Mouse (Mus musculus): ENCODE measurements around the gene Postn.

Gene Postn

DNA sequence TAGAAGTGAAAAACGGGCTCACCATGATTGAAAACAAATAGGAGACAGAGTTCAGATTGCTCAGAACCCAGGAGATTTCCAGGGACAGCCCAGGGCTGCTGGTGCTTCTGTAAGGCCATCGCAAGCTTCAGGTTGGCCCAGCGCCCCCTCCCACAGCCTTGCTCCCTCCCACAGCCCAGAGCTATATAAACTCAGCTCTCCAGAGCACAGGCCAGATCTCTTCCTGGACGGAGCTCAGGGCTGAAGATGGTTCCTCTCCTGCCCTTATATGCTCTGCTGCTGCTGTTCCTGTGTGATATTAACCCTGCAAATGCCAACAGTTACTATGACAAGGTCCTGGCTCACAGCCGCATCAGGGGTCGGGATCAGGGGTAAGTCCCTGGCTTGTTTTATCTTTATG is at the start of gene Postn:
Postn (plus strand) TSS at position 213 of the 400 bp plus-strand sequence.
- no peak for DNase-seq (ENCODE audit: low read depth)

DNA sequence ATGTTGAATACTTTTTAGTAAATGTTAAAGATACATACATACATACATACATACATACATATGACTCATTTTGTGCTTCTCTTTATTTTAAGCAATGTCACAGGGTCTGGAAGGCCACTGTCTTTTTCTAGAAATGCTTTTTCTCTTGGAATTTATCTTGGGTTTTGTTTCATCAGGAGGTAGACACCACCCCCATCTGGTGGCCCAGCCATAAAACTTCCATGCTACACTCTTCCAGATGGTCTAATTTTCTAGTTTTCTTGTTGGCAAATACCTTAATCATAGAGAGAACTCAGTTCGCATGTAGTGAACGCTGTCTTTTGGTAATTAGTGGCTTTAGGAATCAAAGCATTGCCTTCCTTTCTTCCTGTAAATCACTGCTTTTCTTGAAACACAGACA is 46.9 kb upstream of the Postn start:
- no peak for DNase-seq (ENCODE audit: low read depth)

DNA sequence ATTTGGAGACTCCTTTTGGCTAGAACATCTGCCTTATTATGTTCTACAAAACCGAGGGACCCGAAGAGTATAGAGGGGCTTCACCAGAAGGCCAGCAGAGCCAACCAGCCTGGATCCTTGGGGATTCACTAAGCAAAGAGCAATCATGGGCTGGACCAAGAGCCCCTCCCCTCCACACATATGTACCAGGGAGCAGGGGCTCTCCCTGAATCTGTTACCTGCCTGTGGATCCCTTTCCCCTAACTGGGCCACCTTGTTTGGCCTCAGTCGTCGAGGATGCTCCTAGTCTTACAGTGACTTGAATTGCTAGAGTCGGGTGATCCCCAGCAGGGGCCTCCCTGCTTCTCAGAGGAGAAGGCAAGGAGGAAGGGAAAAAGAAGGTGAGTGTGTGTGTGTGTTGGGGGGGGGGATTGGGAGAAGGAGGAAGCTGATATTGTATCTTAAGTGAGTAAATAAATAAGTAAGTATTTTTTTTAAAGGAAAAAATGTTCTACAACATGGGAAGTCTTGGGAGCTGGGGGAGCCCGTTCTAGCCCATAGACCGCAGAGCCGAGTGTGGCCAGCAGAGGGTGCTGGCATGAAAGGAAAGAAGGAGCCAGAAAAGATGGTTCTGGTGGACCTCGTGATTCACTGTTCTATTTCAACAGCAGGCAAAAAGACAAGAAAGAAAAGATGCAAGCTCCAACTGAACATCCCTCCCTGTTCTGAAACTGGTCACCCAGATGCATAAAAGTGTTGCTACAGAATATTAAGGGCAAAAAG is 7.8 kb upstream of the Postn start:
- DNase-seq (ENCODE audit: low read depth): no peak

DNA sequence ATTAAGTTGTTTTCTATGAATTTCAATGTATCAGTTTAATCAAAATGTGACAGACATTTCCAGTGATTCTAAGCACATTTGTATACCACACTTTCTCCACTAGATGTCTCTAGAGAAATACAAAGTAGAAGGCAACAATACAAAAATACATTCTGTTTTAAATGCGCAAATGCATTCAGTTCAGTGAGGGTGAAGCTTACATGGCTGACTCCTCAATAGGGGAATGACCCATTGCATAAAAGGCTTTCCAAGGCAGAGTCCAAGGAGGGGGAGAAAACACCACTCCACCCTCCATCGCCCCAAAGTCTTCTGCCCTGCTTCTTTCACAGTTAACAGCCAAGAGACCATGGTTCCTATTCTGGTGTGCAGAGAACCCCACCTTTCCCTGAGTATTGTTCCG is 3.3 kb upstream of the Postn start:
- DNase-seq (ENCODE audit: low read depth): no peak

DNA sequence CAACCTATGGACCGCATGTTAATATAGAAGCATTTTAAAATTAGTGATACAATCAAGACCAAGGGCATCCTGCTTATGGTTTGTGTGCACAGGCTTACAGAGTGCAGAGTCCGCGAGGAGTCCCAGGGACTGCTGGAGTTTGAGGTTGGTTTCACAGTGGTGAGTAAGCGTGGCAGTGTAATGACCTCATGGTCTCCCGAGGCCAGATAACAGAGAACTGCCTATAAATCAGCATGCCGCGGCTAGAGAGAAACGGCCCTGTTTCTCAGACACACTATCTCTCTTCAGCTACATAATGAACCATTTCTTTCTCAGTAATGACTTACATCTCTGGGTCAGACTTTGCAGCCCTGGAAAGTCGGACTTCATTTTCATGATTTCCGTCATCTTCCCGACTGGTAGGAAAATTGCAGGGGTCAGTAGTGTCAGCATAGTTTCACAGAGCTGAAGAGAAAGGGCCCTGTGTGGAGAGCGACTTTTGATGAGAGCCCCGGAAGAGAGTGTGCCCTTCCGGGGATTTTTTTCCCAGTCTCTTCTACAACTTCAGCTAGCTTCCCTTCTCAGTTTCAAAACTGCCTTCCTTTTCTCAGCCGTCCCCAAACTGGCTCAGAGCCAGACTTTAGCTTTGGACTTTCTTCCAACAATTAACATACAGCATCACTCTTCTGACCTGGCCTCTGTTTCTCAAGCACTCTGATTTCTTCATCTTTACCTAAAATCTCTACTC is 2.3 kb upstream of the Postn start:
- DNase-seq (ENCODE audit: low read depth): no peak

DNA sequence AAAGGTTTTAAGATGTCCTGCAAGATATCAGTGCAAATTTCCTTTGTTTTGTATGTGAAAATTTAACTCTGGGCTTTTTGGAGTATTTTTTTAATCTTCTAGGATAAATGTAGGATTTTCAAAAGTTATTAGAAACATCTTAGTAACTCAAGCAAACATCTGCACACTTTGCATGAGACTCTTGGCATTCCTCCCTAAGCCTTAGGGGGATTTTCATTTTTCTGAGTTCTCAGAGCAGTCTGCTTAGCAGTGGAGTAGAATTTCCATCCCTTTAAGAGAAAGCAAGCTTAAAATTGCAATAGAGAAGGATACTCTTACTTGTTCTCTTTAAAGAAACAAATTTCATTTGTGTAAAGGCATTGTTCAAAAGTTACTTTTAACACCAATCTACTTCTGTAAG is 747 bp downstream of the Postn start:
- DNase-seq (ENCODE audit: low read depth): no peak

DNA sequence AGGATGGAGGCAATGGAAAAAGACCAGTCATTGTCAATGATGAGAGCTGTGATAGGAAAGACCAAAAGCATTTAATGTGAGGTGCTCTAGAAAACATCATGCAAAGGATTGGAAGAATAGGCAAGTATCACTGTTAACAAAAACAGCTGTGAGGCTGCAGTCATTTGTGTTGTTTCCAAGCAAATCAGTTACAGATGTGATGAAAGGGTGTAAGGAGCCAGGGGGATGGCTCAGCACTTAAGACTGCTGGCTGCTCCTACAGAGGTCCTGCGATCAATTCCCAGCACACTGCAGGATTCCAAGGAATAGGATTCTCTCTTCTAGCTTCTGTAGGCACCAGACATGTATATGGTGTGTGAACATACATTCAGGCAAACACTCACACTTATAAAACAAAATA is 10.1 kb downstream of the Postn start:
- no peak for DNase-seq (ENCODE audit: low read depth)

DNA sequence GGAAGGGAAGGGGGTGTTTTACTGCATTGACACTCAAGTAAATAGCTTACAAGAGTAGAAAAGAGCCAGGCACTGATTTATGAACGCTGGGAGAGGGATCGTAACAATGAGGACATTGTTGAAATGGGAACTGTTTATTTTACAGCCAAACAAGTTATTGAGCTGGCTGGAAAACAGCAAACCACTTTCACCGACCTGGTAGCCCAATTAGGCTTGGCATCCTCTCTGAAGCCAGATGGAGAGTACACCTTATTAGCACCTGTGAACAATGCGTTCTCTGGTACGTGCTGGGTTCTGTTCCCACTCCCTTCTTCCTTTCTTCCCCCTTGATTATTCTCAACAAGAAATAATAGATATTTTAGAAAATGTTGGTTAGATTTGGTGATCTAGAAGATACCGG is 11.7 kb downstream of the Postn start:
- DNase-seq (ENCODE audit: low read depth): no peak

DNA sequence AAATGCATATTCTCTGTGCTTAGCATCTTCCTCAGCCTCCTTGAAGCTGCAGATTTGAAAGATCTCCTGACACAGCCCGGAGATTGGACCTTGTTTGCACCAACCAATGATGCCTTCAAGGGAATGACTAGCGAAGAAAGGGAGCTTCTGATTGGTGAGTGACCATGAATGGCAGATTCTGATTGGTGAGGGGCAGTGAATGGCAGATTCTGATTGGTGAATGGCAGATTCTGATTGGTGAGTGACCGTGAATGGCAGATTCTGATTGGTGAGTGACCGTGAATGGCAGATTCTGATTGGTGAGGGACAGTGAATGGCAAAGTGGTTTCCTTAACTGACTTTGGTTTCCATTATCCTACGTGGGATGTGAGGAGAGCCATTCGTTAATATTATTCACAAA is 15.1 kb downstream of the Postn start:
- no peak for DNase-seq (ENCODE audit: low read depth)

DNA sequence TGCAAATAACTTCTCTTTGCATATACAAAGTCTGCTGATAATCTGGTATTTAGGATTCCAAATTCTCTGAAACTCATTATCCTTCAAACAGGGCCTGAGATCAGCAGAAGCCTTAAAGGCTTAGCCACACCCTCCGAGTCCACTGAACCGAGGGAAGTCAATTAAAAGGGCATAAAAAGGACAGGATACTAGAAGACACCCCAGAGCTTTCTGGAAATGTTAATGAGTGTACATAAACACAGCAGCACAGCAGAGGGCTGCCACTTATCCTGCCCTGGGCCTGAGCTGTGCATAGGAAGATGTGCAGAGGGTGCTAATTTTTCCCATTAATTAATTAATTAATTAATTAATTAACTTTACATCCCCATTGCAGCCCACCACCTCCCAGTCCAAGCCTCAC is 16.7 kb downstream of the Postn start:
- no peak for DNase-seq (ENCODE audit: low read depth)

DNA sequence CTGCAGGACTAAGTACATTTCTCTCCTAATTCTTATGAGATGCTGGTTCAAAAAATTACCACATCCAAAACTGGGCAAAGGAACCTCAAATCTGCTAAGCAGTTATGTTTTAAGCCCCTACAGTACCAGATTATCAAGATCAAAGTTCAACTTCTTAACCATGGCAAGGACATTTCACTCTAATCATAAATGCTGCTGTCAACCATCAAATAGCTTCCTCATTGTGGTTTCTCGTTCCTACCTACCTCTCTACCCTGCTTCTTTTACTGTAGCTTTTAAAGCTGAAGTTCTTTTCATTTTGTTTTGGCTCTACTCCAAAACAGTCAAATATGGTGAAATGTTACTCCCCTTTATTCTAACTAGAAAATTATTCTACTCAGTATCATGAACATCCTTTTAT is 17.2 kb downstream of the Postn start:
- no peak for DNase-seq (ENCODE audit: low read depth)

DNA sequence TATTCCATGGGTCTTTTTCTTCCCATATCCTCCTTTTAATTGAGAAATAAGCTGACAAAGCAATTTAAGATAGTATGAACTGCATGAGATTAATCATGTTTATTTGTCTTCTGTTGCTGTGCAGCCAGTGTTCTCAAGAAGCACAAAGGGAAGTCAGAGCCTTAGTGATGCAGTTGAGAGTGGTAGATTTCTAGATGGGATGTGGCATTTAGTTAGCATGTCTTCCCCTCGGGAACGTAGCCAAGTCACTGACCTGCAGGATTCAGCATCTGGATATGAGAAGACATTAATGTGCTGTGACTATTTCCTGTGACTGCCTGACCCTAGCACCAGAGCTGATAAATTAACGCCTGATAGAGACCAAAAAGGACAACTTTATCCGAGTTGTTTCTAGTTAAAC is 19.1 kb downstream of the Postn start:
- no peak for DNase-seq (ENCODE audit: low read depth)

DNA sequence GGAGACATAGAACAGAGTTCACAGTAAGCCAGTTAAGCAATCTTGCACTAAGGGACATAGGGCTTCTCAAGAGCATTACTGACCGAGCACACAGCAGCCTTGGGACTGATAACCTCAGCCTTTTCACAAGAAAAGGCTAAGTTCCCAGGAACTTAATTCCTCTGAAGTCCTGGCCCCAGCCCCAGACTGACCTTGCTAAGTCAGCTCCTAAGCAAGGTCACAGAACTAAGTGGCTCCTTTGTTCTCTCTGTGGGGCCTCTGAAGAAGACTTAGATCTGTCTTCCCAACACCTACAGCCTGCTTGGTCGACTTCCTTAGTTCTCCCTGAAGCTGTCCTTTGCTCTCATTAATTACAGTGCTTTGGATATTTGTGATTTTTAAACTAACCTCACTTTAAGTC is 38.4 kb downstream of the Postn start:
- no peak for DNase-seq (ENCODE audit: low read depth)

DNA sequence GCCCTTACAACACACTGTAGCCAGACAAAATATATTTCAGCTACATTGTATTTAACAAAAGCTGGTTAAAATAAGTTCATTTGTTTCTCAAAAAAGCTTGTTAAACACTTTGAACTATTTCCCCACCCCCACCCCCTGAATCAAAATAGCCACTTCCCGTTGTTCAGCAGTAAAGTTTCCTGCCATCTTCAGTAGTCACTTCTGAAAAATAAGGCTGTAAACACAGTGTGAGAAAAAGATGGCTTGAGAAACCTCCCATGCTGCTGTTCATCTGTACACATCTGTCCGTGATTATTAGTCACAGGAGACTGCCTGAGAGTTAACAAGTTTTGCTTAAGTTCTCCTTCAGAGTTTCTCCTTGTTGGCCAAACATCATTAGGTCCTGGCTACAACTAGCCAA is 39.0 kb downstream of the Postn start:
- DNase-seq (ENCODE audit: low read depth): no peak

DNA sequence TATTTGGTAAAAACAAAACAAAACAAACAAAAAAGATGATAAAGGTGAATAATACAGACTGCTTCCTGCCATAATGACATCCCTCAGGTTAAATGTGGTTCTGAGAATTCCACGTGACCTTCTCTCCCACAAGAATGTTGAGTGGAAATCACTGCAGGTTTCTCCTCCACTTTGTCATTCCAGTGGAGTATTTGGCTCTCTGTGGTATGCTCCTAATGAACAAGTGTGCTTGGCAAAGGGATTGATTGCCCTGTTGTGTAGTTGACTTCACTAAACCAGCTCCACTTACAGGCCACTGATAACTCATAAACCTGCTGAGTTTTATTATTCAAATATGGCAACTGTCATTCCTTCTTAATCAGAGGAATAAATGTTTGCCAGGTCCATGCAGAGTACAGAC is 39.7 kb downstream of the Postn start:
- no peak for DNase-seq (ENCODE audit: low read depth)

DNA sequence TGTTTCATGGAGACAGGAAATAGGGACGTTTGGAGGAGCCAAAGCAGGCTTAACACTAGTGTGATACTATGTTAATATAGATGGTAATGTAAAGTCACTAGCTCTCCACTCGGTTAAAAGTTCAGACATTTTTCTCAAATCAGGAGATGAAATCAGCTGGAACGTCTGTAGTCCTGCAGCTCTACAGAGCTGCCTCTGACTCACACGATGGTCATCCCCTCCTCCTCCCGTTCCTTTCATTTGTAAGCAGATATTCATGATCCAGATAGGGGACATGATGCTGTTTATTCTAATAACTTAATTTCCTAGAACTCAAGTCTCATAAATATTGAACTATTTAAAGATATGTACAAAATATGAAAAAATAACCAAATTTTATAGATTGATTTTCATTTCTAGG is 40.8 kb downstream of the Postn start:
- DNase-seq (ENCODE audit: low read depth): no peak

DNA sequence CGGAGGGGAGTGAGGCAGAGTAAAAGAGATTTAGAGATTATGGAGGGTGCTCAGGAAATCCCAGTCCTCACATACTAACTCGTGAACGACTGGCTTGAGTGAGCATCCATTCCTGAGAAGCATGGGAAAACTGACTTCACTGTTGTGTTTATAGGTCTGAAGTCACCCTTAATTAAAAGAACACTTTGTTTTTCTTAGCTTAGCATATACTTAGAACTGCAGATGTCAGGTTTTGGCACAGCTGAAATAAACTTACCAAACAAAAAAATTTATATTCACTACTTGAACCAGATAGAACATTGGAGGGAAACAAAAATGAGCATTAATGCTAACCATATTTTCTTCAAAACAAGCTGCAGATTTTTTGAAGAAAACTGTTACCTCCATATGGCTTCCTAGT is 42.9 kb downstream of the Postn start:
- no peak for DNase-seq (ENCODE audit: low read depth)

DNA sequence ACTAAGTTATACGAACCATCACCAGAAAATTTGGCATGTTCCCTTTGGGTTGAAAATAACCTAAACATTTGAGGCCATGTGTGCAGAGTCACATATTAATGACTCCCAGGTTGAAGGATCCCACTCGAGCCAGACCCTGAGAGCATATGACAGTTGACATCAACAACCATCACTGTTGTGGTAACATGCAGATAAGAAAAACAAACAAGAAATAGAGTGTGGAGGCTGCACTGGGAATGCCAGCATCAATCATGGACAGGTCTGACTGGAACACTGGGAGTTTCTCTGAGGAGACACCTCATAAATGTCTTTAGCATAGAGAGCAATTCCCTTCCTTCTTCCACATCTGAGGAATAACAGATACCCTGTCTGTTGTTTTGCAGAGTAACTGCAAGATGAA is 45.7 kb downstream of the Postn start:
- DNase-seq (ENCODE audit: low read depth): no peak

DNA sequence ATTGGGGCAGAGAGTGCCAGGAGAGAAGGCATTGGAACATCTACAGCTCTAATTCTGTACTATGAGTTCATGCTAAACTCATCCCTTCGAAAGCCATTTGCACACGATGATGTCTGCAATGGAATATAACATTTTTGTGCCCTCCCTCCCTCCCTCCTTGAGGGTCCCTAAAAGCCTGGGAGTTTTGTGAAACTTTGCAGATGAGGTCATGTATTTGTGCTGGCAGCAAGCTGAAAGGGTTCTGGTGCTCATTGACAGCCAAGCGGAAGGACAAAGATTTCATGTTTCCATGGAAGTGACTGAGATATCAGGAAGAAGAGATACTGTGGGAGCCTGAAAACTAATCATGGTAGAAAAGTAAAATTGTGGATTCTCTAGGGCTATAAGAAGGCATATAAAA is 50.1 kb downstream of the Postn start:
- no peak for DNase-seq (ENCODE audit: low read depth)

DNA sequence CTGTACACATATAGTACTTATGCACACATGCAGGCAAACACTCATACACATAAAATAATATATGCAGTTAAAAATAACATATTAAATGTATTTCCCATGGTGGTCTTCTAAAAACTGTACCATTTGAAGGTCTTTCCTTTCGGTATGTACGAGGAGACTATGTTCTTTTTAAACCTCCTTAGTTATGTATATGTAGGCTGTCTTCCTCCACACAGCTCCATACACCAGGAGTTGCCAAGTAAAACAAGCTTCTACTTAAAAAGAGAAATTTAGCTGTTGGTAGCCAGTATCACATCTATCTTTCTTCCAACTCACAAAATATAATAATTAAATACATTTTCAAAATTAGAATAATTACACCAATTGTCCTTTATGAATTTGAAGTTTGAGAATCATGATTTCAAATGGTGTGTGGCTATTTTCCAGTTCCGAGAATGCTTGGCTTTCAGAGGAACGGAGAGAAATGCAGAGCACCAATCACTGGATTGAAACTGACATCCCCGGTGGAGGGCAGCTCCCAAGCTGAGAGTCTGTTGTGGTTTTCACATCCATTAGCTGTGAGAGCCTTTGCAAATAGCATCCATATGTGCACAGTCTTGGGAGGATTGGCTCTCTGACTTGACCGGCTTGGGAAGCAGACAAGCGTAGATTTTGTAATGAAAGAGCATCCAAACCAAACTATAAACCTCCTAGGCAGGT is 52.1 kb downstream of the Postn start:
- no peak for DNase-seq (ENCODE audit: low read depth)

DNA sequence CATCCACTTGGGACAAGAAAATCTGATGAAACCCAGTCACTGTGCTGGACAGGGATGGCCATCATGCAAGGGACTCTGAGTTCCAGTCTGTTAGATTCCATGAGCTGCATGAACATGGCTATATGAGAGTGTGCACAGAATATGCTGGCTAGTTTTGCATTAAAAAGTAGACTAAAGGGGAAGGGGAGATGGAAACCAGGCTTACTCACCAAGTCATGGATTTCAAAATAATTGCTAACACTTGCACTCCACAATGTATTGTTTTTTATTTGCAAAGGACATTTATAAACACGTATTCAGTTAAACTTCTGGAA is 52.6 kb downstream of the Postn start:
- DNase-seq (ENCODE audit: low read depth): no peak

DNA sequence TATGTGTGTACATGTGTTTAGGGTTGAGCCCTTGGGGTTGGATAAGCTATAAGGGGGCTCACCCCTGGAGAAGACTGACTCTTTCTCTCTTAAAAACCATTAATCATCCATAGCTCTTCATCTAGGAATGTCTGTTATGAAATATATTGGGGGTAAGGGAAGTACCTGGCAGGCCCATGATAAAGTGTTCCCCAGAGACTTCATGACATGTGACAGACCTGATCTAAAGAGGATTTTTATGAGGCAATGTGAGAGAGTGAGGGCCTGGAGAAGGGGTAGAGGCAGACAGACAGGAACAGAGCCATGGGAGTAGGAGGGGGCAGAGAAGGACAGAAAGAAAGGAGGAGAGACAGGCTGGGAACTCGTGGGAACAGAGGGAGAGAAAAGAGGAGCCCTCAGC is 53.5 kb downstream of the Postn start:
- no peak for DNase-seq (ENCODE audit: low read depth)

DNA sequence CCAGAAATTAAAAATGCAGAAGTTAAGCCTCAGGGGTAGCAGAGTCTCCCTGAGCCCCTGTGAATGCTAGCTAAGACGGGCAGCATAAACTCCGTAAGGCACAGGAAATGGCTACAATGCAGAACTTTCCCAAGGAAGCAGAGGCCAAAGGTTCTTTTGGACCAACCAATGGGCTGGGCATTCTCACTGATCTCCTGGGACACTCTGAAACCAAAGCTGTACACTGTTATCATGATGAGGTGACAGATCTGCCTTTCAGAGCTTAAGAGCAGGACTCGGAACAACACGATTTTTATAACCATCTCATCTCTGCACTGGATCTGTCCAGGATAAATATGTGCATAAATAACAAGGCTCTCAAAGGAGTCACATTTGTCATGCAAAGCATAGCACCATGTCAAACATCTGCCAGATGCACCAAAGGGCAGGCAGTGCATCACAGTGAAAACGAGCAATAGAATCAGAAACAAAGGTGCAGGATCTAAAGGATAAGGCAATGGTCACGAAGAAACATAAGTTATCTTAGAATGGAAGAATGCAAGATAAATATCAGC is 57.0 kb downstream of the Postn start:
- no peak for DNase-seq (ENCODE audit: low read depth)
